Mouse (Mus musculus): ENCODE results near the gene Rgp1.

DNA sequence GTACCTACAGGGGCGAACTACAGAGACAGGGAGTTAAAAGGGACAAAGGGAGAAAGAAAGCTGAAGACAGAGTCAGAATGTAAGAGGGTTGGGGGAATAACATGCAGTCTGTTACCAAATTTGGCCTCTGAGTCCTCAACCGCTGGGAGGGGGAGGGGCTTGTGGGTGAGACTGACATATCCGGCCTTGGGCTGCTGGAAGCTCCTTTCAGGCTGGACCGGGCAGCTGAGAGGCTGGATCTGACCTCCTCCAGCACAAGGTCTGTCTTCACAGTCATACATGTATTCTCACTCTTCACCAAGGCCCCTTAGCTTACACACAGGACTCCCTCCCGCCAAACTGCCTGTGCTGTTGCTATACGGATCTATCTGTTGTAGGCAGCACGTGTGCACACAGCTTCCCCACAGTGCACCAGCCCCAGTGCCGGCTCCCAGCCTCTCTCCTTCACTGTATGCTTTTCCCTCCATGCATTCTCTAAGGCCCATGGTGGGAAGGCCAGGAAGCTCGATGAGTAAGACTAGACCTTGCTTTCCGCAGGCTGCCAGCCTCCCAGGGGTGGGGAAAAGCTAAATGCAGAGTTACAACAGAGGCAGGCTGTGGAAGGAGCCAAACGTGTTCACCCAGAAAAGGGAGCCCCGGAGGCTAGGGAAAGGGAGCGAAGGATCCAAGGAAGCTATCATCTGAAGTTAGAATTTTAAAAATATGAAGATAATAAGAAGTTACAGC lies 19.7 kb upstream of the Rgp1 start:
- no peak for TF ChIP-seq GATA1 (IDR thresholded peaks at IDR 0.05; ENCODE audit: low read depth, low read length)
- peak; percentile 95 for TF ChIP-seq MXI1 (IDR thresholded peaks at IDR 0.05; ENCODE audit: low read depth, low read length)
- TF ChIP-seq CTCF (IDR thresholded peaks at IDR 0.05 in 2 of 3, conservative IDR thresholded peaks at IDR 0.05 in 1 of 3; ENCODE audit: control insufficient read depth in 1 of 3, insufficient read depth in 1 of 3, low read depth in 2 of 3, low read length in 3 of 3, poor library complexity in 1 of 3, severe bottlenecking in 1 of 3), result no peak
- no peak for TF ChIP-seq NELFE (IDR thresholded peaks at IDR 0.05; ENCODE audit: low read depth, low read length)
- no peak; a peak in 1 of 4 replicates for TF ChIP-seq POLR2A (IDR thresholded peaks at IDR 0.05; ENCODE audit: control insufficient read depth in 1 of 2, insufficient read depth in 1 of 2, low read depth in 1 of 2, low read length in 2 of 2, poor library complexity in 1 of 2)
- TF ChIP-seq POLR2AphosphoS5 (IDR thresholded peaks at IDR 0.05; ENCODE audit: borderline replicate concordance, low read depth, low read length), result no peak
- TF ChIP-seq MAZ (IDR thresholded peaks at IDR 0.05; ENCODE audit: low read depth, low read length), result no peak
- TF ChIP-seq E2F4 (IDR thresholded peaks at IDR 0.05; ENCODE audit: borderline replicate concordance, low read depth, low read length), result no peak
- no peak for TF ChIP-seq EP300 (IDR thresholded peaks at IDR 0.05; ENCODE audit: low read depth in 1 of 2, low read length in 2 of 2)
- no peak for TF ChIP-seq CHD2 (IDR thresholded peaks at IDR 0.05; ENCODE audit: low read length)
- TF ChIP-seq TCF12 (IDR thresholded peaks at IDR 0.05; ENCODE audit: low read depth, low read length), result no peak
